Mouse (Mus musculus): ENCODE results near the gene Crtac1. TPM values are rescaled to one million over a fixed set of nuclear protein-coding genes. Genes with fewer than 3 reads are reported as not detected.

Crtac1 gene
- total RNA-seq, 4 experiments from 2014 or later: 91.6 to 120 (median 101) TPM

DNA sequence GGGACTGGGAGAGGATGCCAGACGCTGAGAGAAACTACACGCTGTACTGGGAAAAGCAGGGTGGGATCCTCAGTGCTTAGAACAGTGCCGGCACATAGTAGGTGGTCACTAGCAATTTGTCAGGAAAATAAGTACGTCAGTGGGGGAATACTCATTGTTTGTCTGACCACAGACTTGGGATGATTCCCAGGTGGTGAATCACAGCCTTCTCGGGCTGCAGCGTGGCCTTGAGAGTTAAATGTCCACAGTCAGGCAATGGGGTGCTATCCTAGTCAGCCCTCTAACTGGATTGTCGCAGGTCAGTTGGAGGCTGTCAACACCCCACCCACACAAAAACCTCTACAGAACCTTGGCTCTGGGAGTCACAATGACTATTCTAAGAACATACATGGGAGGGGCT lies 100.1 kb downstream of the Crtac1 start:
- no peak for DNase-seq (ENCODE audit: low spot score in 2 of 2)

DNA sequence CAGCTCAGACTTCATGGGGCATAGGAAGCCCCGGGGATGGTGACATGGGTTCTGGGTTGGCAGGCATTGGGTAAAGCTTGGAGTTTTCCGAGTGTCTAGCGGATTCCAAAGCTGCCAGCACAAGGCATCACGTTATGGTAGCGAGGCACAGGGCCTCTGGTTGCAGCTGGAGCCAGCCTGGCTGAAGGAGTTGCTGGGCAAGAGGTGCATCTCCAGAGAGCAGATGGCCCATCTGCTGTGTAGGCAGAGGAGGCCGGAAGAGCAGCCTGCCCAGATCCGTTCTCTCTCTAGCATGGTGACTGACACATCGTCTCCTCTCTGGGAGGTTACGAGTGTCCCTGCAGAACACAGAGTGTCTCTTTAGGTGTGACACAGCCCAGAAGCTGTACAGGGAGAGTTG lies 103.4 kb downstream of the Crtac1 start:
- DNase-seq (ENCODE audit: low spot score in 2 of 2): peak in 1 of 2 experiments; percentile 30

GRCm38 (mm10) chr19:42325894-42326293 lies 105.7 kb downstream of the Crtac1 start:
- DNase-seq (ENCODE audit: low spot score in 2 of 2): peak in 1 of 2 experiments; percentile 35

GRCm38 (mm10) chr19:42322357-42323090 lies 109.1 kb downstream of the Crtac1 start:
- DNase-seq (ENCODE audit: low spot score in 2 of 2): no peak

DNA sequence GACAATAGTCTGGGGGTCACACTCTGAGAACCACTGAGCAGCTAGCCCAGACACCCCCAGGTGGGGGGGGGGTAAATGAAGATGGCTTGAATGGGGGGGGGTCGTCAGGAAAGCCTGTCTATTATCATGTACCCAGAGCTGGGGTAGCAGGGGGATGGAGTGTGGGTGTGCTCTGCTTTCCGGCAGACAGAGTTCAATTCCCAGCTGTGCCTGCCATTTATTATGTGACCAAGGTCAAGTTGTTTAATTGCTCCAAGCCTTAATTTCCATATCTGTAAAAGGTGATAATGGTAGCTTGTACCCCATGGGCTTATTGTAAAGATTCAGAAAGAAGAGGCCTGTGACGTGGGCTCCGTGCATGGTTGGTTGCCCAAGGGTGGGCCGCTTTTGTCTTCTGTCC lies 109.6 kb downstream of the Crtac1 start:
- no peak for DNase-seq (ENCODE audit: low spot score in 2 of 2)

DNA sequence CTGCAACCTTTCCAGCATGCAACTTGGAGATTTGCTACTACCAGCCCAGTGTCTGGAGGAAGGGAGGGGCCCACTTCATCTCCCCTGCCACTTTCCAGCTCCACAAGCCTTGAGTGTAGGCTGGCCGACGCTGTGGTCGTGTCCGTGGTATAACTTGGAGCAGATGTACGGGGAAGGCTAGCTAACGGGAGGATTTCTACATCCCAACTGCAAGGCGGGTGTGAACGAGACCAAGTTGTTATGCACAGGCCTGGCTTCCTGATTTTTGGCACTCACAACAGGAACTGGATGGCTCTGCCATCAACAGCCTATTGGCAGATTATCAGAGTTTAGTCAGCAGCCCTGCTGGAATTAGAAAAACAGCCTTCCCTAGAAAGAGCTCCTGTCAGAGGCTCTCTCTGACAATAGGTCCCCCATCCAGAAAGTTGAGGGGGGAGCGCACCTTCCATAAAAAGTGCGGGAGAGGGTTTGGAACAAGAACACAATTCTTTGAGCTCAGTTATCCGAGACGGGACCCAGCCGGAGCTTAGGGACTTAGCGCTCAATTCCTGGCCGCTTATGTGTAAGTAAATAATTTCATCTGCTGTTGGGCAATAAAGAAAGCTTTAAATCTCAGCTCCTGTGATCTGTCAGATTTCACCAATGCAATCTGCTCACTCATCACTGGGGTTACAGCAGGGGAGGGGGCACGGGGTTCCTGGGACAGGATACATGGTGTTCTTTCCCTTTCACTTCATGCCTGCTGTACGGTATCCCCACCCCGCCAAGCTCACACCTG lies 113.7 kb downstream of the Crtac1 start:
- peak; percentile 77 to 78 for DNase-seq (ENCODE audit: low spot score in 2 of 2)

DNA sequence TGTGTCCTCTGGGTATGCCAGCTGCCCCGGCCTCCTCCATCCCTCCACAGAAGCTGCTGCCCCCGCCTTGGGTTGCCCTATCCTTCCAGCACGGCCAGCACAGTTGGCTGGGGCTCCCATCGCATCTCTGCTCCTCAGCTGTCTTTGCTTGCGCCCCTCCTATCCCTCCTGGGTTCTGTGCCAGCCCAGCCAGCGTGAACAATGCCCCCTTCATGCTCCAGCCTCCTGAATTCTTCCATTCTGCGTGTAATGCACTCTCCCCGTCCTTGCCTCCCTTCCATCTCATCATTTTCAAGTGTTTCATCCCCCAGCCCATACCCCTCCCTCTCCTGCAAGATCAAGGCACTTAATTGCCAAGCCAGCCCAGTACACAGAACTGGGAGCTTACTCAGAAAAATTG lies 114.6 kb downstream of the Crtac1 start:
- peak; percentile 64 to 65 for DNase-seq (ENCODE audit: low spot score in 2 of 2)

DNA sequence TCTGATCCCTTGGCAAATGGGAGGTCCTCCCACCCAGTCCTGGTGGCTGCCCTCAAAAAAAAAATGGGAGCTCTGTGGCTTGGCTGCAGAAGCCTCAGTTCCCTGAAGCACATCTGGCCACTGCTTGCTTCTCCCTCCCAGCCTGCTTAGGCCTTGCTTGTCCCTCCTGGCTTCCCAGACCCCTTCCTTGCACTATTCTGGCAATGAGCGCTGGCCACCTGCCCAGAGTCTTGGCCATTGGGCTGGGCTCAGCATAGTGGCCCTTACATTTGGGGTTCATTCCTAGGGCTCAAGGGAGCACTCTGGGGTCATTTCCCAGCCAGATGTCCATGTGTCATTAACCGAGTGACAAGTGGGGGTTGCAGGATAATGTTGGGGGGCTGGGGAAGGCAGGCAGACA lies 115.1 kb downstream of the Crtac1 start:
- peak in 1 of 2 experiments; percentile 56 for DNase-seq (ENCODE audit: low spot score in 2 of 2)

GRCm38 (mm10) chr19:42315914-42316313 lies 115.7 kb downstream of the Crtac1 start:
- peak; percentile 81 to 94 for DNase-seq (ENCODE audit: low spot score in 2 of 2)

GRCm38 (mm10) chr19:42315070-42315679 lies 116.4 kb downstream of the Crtac1 start:
- no peak for DNase-seq (ENCODE audit: low spot score in 2 of 2)

DNA sequence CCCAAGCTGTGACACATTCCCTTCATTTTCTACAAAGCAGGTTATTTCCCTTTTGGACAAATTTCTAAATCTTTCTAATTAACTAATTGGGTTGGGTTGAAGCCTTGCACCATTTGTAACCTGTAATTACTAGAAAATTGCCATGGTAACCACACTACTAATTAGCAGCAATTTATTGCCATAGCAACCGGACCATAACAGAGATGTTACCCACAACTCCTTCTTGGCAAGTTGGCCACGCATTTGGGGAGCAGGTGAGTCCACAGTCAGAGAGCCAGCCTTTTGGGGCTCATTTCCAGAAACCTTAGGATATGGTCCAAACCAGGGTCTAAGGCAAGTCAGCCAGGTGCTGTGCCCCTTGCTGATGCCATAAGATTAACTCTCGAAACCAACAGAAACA lies 119.4 kb downstream of the Crtac1 start:
- DNase-seq (ENCODE audit: low spot score in 2 of 2): no peak

DNA sequence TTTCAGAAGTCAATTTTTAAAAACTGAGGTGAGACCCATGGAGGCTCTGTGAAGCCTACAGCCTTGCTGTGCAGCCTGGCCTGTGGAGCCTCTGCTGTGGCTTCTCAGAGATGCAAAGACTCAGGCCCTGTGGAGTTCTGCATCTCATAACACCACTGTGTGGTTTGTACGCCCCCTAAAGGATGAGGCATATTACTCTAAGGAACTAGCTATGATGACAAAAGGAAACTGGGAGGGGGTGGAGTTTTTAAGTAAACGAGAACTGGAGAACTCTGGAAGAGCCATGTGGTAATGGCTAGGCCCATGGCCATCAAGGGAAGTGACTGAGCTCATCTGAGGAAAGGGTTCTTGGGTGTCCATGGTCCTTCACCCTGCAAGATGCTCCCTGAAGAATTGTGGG lies 120.3 kb downstream of the Crtac1 start:
- no peak for DNase-seq (ENCODE audit: low spot score in 2 of 2)

DNA sequence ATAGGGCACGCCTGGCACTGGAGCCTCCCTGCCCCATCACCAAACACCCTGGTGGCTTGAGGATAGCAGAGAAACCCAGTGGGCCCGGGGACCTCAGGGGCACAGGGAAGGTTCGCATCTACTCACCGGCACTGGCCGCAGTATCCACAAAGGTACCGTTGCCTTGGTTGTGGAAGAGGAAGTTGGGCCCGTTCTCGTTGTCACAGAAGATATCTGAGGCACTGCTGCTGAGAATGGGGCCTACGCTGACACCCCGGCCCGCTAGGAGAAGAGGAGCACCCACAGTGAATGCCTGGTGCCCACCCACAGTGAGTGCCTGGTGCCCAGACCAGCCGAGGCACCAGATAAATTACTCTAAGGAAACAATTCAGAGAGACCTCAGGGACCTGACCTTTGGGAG lies 122.7 kb downstream of the Crtac1 start:
- no peak for DNase-seq (ENCODE audit: low spot score in 2 of 2)

- DNase-seq (ENCODE audit: low spot score in 2 of 2): no peak
Observed at GRCm38 (mm10) chr19:42307019-42307418, 124.6 kb downstream of the Crtac1 start.

- no peak for DNase-seq (ENCODE audit: low spot score in 2 of 2)
Observed at GRCm38 (mm10) chr19:42306202-42306601, 125.4 kb downstream of the Crtac1 start.

DNA sequence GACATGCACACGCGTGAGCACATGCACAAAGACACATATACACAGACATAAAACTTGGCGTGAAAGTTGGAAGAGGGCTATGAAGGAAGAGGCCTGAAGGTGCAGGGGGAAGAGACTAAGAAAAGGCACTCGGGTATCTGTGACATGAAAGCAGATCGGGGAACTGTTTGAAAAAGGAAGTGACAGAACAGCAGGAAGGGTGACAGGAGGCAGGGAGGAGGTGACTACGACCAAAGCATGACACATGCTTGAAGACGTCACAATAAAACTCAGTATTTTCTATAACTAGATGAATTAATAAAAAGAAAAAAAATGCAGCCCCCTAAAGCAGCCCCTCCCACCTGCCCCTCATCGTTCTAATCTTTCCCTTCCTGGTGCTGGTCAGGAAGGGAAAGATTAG lies 125.8 kb downstream of the Crtac1 start:
- no peak for DNase-seq (ENCODE audit: low spot score in 2 of 2)

- no peak for DNase-seq (ENCODE audit: low spot score in 2 of 2)
Observed at GRCm38 (mm10) chr19:42304506-42304905, 127.1 kb downstream of the Crtac1 start.

GRCm38 (mm10) chr19:42303210-42303813 lies 128.3 kb downstream of the Crtac1 start:
- no peak for DNase-seq (ENCODE audit: low spot score in 2 of 2)

GRCm38 (mm10) chr19:42293216-42293615 lies 138.4 kb downstream of the Crtac1 start:
- DNase-seq (ENCODE audit: low spot score in 2 of 2): no peak

DNA sequence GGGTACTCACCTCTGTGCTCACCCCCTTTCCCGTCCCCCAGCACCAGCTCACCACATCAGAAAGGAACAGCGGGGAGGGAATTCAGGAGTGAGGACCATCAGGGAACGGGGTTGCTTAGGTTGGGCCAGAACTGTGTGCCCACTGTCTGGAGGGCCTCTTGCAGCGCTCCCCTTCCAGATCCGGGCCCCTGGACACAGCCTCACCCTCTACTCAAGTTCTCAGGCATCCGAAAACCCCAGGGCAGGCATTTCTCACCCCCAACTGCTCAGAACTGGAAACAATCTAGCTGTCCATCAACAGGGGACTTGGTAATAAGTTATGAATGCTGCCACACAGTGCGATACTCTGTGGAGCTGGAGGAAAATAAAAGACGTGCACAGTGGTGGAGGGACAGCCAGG lies 139.5 kb downstream of the Crtac1 start:
- no peak for DNase-seq (ENCODE audit: low spot score in 2 of 2)

GRCm38 (mm10) chr19:42290954-42291661 lies 140.5 kb downstream of the Crtac1 start:
- peak; percentile 32 to 35 for DNase-seq (ENCODE audit: low spot score in 2 of 2)

All from layer of hippocampus, adult 8-10 months (tissue).